Comparison of ENCODE assay signal across 9 mouse cellular contexts in genomic region chr12:112145875-112146651, GRCm38 (mm10). TPM values are rescaled to one million over a fixed set of nuclear protein-coding genes. Genes with fewer than 3 reads are reported as not detected.
DNase-seq lines count a peak whose midpoint lies in the region; ATAC-seq and TF ChIP-seq lines count a peak whose summit lies in the region.
"Had no signal": no experiment of that assay in that cellular context is flagged by ENCODE, and none has a peak within 500 bp of the region (broad histone marks: within the 10 kb centered on the region; RNA-seq: fewer than 3 reads in every experiment).

TSS of gene Kif26a (plus strand) at chr12:112146208.

- no peak; the same call in 1 of the 2 replicates for TF ChIP-seq POLR2A in bone marrow, adult 2 months (IDR thresholded peaks at IDR 0.05; ENCODE audit: borderline replicate concordance, control insufficient read depth, low read depth, low read length)

- H3K27me3 ChIP-seq in forebrain, embryonic 15.5 days: no peaks in the 10 kb centered on the region
- peaks cover 35% of the 10 kb centered on the region for H3K27me3 ChIP-seq in stomach, embryonic 14.5 days (ENCODE audit: control insufficient read depth, insufficient read depth, low read length)

- WGBS in bone marrow, adult 2 months: 2% methylated on average over 66 of the region's 68 CpGs
- WGBS in forebrain, embryonic 15.5 days: under 1% methylated on average over 61 of the region's 68 CpGs
- WGBS in stomach, embryonic 14.5 days: under 1% methylated on average over 66 of the region's 68 CpGs

- peak within 1 kb of the TSS; percentile 74 for H3K9ac ChIP-seq in forebrain, embryonic 15.5 days (replicated peaks)
- peak within 1 kb of the TSS; percentile 52 for H3K9ac ChIP-seq in stomach, embryonic 14.5 days (replicated peaks; ENCODE audit: low read depth, low read length)

- no peak for ATAC-seq in cerebellum, adult (ENCODE audit: insufficient number of reproducible peaks, low FRiP score, low TSS enrichment)
- peak; percentile 76 for ATAC-seq in forebrain, embryonic 15.5 days (replicated peaks)
- peak; percentile 65 for ATAC-seq in stomach, embryonic 14.5 days (ENCODE audit: insufficient number of reproducible peaks, insufficient read depth, low FRiP score, low read depth)

- TF ChIP-seq CTCF in bone marrow, adult 2 months (IDR thresholded peaks at IDR 0.05; ENCODE audit: control insufficient read depth, insufficient read depth, low read length): peak; percentile 41; the same call in 1 of the 2 replicates
- TF ChIP-seq CTCF in left cerebral cortex, adult 2 months (IDR thresholded peaks at IDR 0.05): peak; percentile 82

- intact Hi-C loops in heart, postnatal 36 days (cut with DNase I): loop anchor here (1.0 to 5.0 kb wide), 7 partner anchors 54 to 397 kb away; no protein-coding TSS in a partner anchor
- intact Hi-C loops in left cerebral cortex, adult 2 months (cut with DNase I): loop anchor here (1.0 to 2.0 kb wide), 3 partner anchors 305 to 397 kb away; no protein-coding TSS in a partner anchor

- DNase-seq in cerebellum, adult 18-20 months: peak; percentile 12 to 23
- peak; percentile 71 to 84 for DNase-seq in heart, postnatal 36 days
- DNase-seq in left cerebral cortex, adult 2 months (ENCODE audit: extremely low spot score in 1 of 2, low spot score in 2 of 2): peak; percentile 47 to 50
- peak; percentile 71 to 80 for DNase-seq in lung, postnatal 4 days

- H3K4me2 ChIP-seq in forebrain, embryonic 15.5 days (replicated peaks): peak within 1 kb of the TSS; percentile 90
- H3K4me2 ChIP-seq in stomach, embryonic 14.5 days (replicated peaks; ENCODE audit: low read depth, low read length): peak within 1 kb of the TSS; percentile 87

- H3K4me1 ChIP-seq in bone marrow, adult 2 months (ENCODE audit: control insufficient read depth, insufficient read depth, low read length): no peaks in the 10 kb centered on the region
- H3K4me1 ChIP-seq in forebrain, embryonic 15.5 days: peaks cover 85% of the 10 kb centered on the region
- H3K4me1 ChIP-seq in stomach, embryonic 14.5 days (ENCODE audit: control insufficient read depth, insufficient read depth, low read length): peaks cover 17% of the 10 kb centered on the region

- H3K4me3 ChIP-seq in bone marrow, adult 2 months (replicated peaks; ENCODE audit: control insufficient read depth, low read depth, low read length): no peak within 1 kb of the TSS
- peak within 1 kb of the TSS; percentile 58 for H3K4me3 ChIP-seq in forebrain, embryonic 15.5 days
- peak within 1 kb of the TSS; percentile 54 for H3K4me3 ChIP-seq in left cerebral cortex, adult 2 months
- H3K4me3 ChIP-seq in stomach, embryonic 14.5 days (ENCODE audit: low read depth, low read length): peak within 1 kb of the TSS; percentile 55

- H3K9me3 ChIP-seq in forebrain, embryonic 15.5 days: no peaks in the 10 kb centered on the region
- no peaks in the 10 kb centered on the region for H3K9me3 ChIP-seq in stomach, embryonic 14.5 days (ENCODE audit: control insufficient read depth, low read depth, low read length)

- peak within 1 kb of the TSS; percentile 7; the same call in 1 of the 2 replicates for H3K27ac ChIP-seq in bone marrow, adult 2 months (ENCODE audit: control insufficient read depth, insufficient read depth, low read depth, low read length, poor library complexity)
- peak within 1 kb of the TSS; percentile 86 for H3K27ac ChIP-seq in forebrain, embryonic 15.5 days (replicated peaks)
- peak within 1 kb of the TSS; percentile 62 for H3K27ac ChIP-seq in left cerebral cortex, adult 2 months
- H3K27ac ChIP-seq in stomach, embryonic 14.5 days (ENCODE audit: low read length): peak within 1 kb of the TSS; percentile 56; the same call in 1 of the 2 replicates

- H3K36me3 ChIP-seq in forebrain, embryonic 15.5 days: no peaks in the 10 kb centered on the region
- H3K36me3 ChIP-seq in stomach, embryonic 14.5 days (ENCODE audit: control insufficient read depth, insufficient read depth, low read length): no peaks in the 10 kb centered on the region

RNA-seq across cellular contexts. Expression of gene Kif26a, which starts in this region (rescaled TPM):
- 0.38 TPM in 1 of 2 replicates, not detected in the other for polyA plus RNA-seq in bone marrow, adult 2 months (2011; ENCODE audit: insufficient read depth, insufficient read length, low replicate concordance, missing spikeins)
- 16.1 and 18.0 TPM in 2 replicates for polyA plus RNA-seq in forebrain, embryonic 15.5 days (2015; fragmentation: Nextera tagmentation; extraction: Ambion mirVana)
- total RNA-seq in heart, postnatal 36 days (2021): 10 to 100 TPM; 13.8 to 15.5 TPM
- 1 to 10 TPM; 4.9 to 5.2 TPM for total RNA-seq in left cerebral cortex, adult 2 months (2021)
- polyA plus RNA-seq in stomach, embryonic 14.5 days (2014; fragmentation: Nextera tagmentation; extraction: Ambion mirVana): 2.9 and 3.0 TPM in 2 replicates
- total RNA-seq: neutrophil, adult 5-6 weeks had no signal

Comparison
In these comparisons a context has a peak if more than half of its experiments do, and no peak if none do; other contexts are left out.
1. DNase-seq: peak in every context shown above with its lines; median percentile 78 in heart, postnatal 36 days; 76 in lung, postnatal 4 days; 48 in left cerebral cortex, adult 2 months; 18 in cerebellum, adult 18-20 months.
2. H3K27ac ChIP-seq: peak in every context shown above with its lines; median percentile 86 in forebrain, embryonic 15.5 days; 62 in left cerebral cortex, adult 2 months; 56 in stomach, embryonic 14.5 days; 7 in bone marrow, adult 2 months.